Mouse (Mus musculus): Measurements from ENCODE around the gene Dpp6.

DNA sequence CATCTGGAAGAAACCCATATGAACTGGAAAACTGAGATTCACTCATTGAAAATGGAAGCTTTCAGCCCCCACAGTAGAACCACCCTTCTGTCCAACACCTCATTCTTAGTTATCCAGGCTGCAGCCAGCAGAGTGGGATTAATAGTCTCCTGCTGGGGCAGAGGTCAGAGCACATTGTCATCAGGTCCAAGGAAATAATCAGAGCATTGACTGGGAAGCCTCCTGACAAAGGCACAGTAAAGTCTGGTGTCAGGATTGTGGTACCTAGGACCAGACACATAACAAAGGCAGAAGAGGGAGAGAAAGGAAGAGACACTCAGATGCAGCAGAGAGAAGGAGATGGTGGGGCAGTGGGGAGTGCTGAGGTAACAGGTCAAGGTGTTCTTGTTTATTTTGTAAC, 93.3 kb downstream of the Dpp6 start:
- TF ChIP-seq CTCF (IDR thresholded peaks at IDR 0.05; ENCODE audit: extremely low read depth, insufficient read depth, low read length) (no peak), POLR2A (IDR thresholded peaks at IDR 0.05; ENCODE audit: extremely low read depth, insufficient read depth, low read length) (no peak)

Measured in cortical plate, adult 2 months (tissue).